Mouse (Mus musculus) liver, embryonic 15.5 days (tissue): ENCODE results near the gene Gda. TPM values are rescaled to one million over a fixed set of nuclear protein-coding genes. Genes with fewer than 3 reads are reported as not detected.

Experiments used
- ATAC-seq: fragments of 200-750 bp; cut with Nextera tagmentation; 2 replicates; pipeline ENCODE4 v1.8.0; 2017; ENCODE audit warnings: moderate number of reproducible peaks, mild to moderate bottlenecking, moderate library complexity; ENCODE audit not compliant: insufficient read depth
- H3K27ac ChIP-seq: fragments of 300-500 bp; sonication (generic); replicated peaks from 2 replicates; pipeline ENCODE4 v1.5.1; 2015; ENCODE audit warnings: mild to moderate bottlenecking, inconsistent platforms
- H3K27me3 ChIP-seq: fragments of 300-500 bp; sonication (generic); 2 replicates; pipeline ENCODE4 v1.6.1; 2015; ENCODE audit warnings: mild to moderate bottlenecking, inconsistent platforms
- H3K36me3 ChIP-seq: fragments of 300-500 bp; sonication (generic); replicated peaks from 2 replicates; pipeline ENCODE4 v1.6.1; 2015; ENCODE audit warnings: moderate library complexity, mild to moderate bottlenecking, inconsistent platforms
- H3K4me1 ChIP-seq: fragments of 300-500 bp; sonication (generic); replicated peaks from 2 replicates; pipeline ENCODE4 v1.6.1; 2015; ENCODE audit warnings: inconsistent platforms
- H3K4me2 ChIP-seq: fragments of 300-500 bp; sonication (generic); 2 replicates; pipeline ENCODE4 v1.6.1; 2015; ENCODE audit warnings: moderate library complexity, mild to moderate bottlenecking, inconsistent platforms
- H3K4me3 ChIP-seq: fragments of 300-500 bp; sonication (generic); replicated peaks from 2 replicates; pipeline ENCODE4 v1.5.1; 2015; ENCODE audit warnings: mild to moderate bottlenecking, inconsistent platforms
- H3K9ac ChIP-seq: fragments of 300-500 bp; sonication (generic); 2 replicates; pipeline ENCODE4 v1.6.1; 2015; ENCODE audit warnings: moderate library complexity, mild to moderate bottlenecking, inconsistent platforms
- H3K9me3 ChIP-seq: fragments of 300-500 bp; sonication (generic); replicated peaks from 2 replicates; pipeline ENCODE4 v1.6.1; 2016; ENCODE audit warnings: inconsistent platforms
- WGBS: fragments of 180-500 bp; shearing (Covaris S2); methylation state at CpG from one replicate; pipeline ENCODE4 v1.1.7; 2015; ENCODE audit warnings: mixed read lengths; ENCODE audit not compliant: insufficient replicate concordance; 5-methylcytosine and 5-hydroxymethylcytosine counted together
- polyA plus RNA-seq: library from polyadenylated mRNA; unstranded; fragments of >200 nt; fragmentation: Nextera tagmentation; extraction: Ambion mirVana; gene quantifications from 2 replicates; pipeline ENCODE4 v1.2.1, GENCODE M21; 2015

Gene Gda
- polyA plus RNA-seq, 1 experiment from 2014 or later, result 2.3 TPM

GRCm38 (mm10) chr19:21397994-21398393 lies 75.3 kb downstream of the Gda start:
- H3K27ac ChIP-seq, result no peak overlapping the region
- H3K27me3 ChIP-seq, result no peaks in the 10 kb centered on the region
- no peaks in the 10 kb centered on the region for H3K9me3 ChIP-seq
- no peaks in the 10 kb centered on the region for H3K36me3 ChIP-seq
- H3K9ac ChIP-seq, result no peak overlapping the region
- no peak for ATAC-seq
- H3K4me2 ChIP-seq, result no peak overlapping the region
- no peak overlapping the region for H3K4me3 ChIP-seq
- H3K4me1 ChIP-seq, result no peaks in the 10 kb centered on the region

- 69% methylated on average over 7 of the region's 7 CpGs for WGBS
- Histone ChIP-seq H3K27ac (no peak overlapping the region), H3K36me3 (no peaks in the 10 kb centered on the region), H3K4me3 (no peak overlapping the region), H3K27me3 (no peaks in the 10 kb centered on the region), H3K9ac (no peak overlapping the region), H3K9me3 (no peaks in the 10 kb centered on the region), H3K4me2 (no peak overlapping the region), H3K4me1 (no peaks in the 10 kb centered on the region)
- no peak for ATAC-seq
These were observed 76.9 kb downstream of the Gda start for GRCm38 (mm10) chr19:21396364-21396763.

- H3K4me2 ChIP-seq, result no peak overlapping the region
- no peak overlapping the region for H3K9ac ChIP-seq
- H3K27ac ChIP-seq, result no peak overlapping the region
- WGBS, result 66% methylated on average over 7 of the region's 7 CpGs
- no peak overlapping the region for H3K4me3 ChIP-seq
- no peak for ATAC-seq
- H3K4me1 ChIP-seq, result no peaks in the 10 kb centered on the region
- no peaks in the 10 kb centered on the region for H3K36me3 ChIP-seq
- no peaks in the 10 kb centered on the region for H3K9me3 ChIP-seq
- no peaks in the 10 kb centered on the region for H3K27me3 ChIP-seq
These were observed 82.3 kb downstream of the Gda start for GRCm38 (mm10) chr19:21390904-21391303.

GRCm38 (mm10) chr19:21386842-21387241 lies 86.4 kb downstream of the Gda start:
- 27% methylated on average over 2 of the region's 2 CpGs for WGBS
- Histone ChIP-seq H3K9me3 (no peaks in the 10 kb centered on the region), H3K4me3 (no peak overlapping the region), H3K4me2 (no peak overlapping the region), H3K9ac (no peak overlapping the region), H3K27me3 (no peaks in the 10 kb centered on the region), H3K36me3 (no peaks in the 10 kb centered on the region), H3K27ac (no peak overlapping the region), H3K4me1 (no peaks in the 10 kb centered on the region)
- no peak for ATAC-seq

GRCm38 (mm10) chr19:21384231-21384630 lies 89.0 kb downstream of the Gda start:
- Histone ChIP-seq H3K9ac (no peak overlapping the region), H3K4me3 (no peak overlapping the region), H3K27me3 (no peaks in the 10 kb centered on the region), H3K36me3 (no peaks in the 10 kb centered on the region), H3K4me2 (no peak overlapping the region), H3K4me1 (no peaks in the 10 kb centered on the region), H3K27ac (no peak overlapping the region), H3K9me3 (no peaks in the 10 kb centered on the region)
- ATAC-seq, result no peak
- 47% methylated on average over 3 of the region's 3 CpGs for WGBS

GRCm38 (mm10) chr19:21383491-21384226 lies 89.6 kb downstream of the Gda start:
- no peak overlapping the region for H3K4me3 ChIP-seq
- H3K27ac ChIP-seq, result no peak overlapping the region
- no peak overlapping the region for H3K9ac ChIP-seq
- WGBS, result 47% methylated on average over 6 of the region's 6 CpGs
- no peaks in the 10 kb centered on the region for H3K4me1 ChIP-seq
- no peaks in the 10 kb centered on the region for H3K9me3 ChIP-seq
- ATAC-seq, result no peak
- no peaks in the 10 kb centered on the region for H3K36me3 ChIP-seq
- H3K4me2 ChIP-seq, result no peak overlapping the region
- H3K27me3 ChIP-seq, result no peaks in the 10 kb centered on the region

GRCm38 (mm10) chr19:21381696-21382095 lies 91.5 kb downstream of the Gda start:
- H3K9ac ChIP-seq, result no peak overlapping the region
- no peaks in the 10 kb centered on the region for H3K9me3 ChIP-seq
- H3K4me1 ChIP-seq, result no peaks in the 10 kb centered on the region
- WGBS, result 39% methylated on average over 2 of the region's 2 CpGs
- no peak overlapping the region for H3K27ac ChIP-seq
- ATAC-seq, result no peak
- H3K4me2 ChIP-seq, result no peak overlapping the region
- H3K27me3 ChIP-seq, result no peaks in the 10 kb centered on the region
- H3K36me3 ChIP-seq, result no peaks in the 10 kb centered on the region
- no peak overlapping the region for H3K4me3 ChIP-seq

GRCm38 (mm10) chr19:21379195-21379594 lies 94.0 kb downstream of the Gda start:
- no peak for ATAC-seq
- Histone ChIP-seq H3K27ac (no peak overlapping the region), H3K4me1 (no peaks in the 10 kb centered on the region), H3K4me2 (no peak overlapping the region), H3K27me3 (no peaks in the 10 kb centered on the region), H3K9ac (no peak overlapping the region), H3K4me3 (no peak overlapping the region), H3K36me3 (no peaks in the 10 kb centered on the region), H3K9me3 (no peaks in the 10 kb centered on the region)
- WGBS, result 73% methylated on average over 5 of the region's 5 CpGs

- 47% methylated on average over 4 of the region's 4 CpGs for WGBS
- Histone ChIP-seq H3K36me3 (no peaks in the 10 kb centered on the region), H3K9me3 (no peaks in the 10 kb centered on the region), H3K27ac (no peak overlapping the region), H3K9ac (no peak overlapping the region), H3K27me3 (no peaks in the 10 kb centered on the region), H3K4me3 (no peak overlapping the region), H3K4me1 (no peaks in the 10 kb centered on the region), H3K4me2 (no peak overlapping the region)
- peak; percentile 44; the same call in 1 of the 2 replicates for ATAC-seq
These were observed 96.6 kb downstream of the Gda start for GRCm38 (mm10) chr19:21376445-21377218.

GRCm38 (mm10) chr19:21373073-21373755 lies 100.0 kb downstream of the Gda start:
- H3K36me3 ChIP-seq, result no peaks in the 10 kb centered on the region
- 47% methylated on average over 11 of the region's 11 CpGs for WGBS
- no peaks in the 10 kb centered on the region for H3K9me3 ChIP-seq
- H3K27me3 ChIP-seq, result no peaks in the 10 kb centered on the region
- no peak overlapping the region for H3K4me3 ChIP-seq
- H3K27ac ChIP-seq, result no peak overlapping the region
- ATAC-seq, result no peak
- no peak overlapping the region for H3K4me2 ChIP-seq
- H3K4me1 ChIP-seq, result no peaks in the 10 kb centered on the region
- no peak overlapping the region for H3K9ac ChIP-seq

- H3K9ac ChIP-seq, result no peak overlapping the region
- ATAC-seq, result no peak
- WGBS, result 69% methylated on average over 12 of the region's 12 CpGs
These were observed 100.7 kb downstream of the Gda start for GRCm38 (mm10) chr19:21372395-21373072.

More at GRCm38 (mm10) chr19:21372395-21373072, 100.7 kb downstream of the Gda start:
- Histone ChIP-seq H3K4me2 (no peak overlapping the region), H3K4me3 (no peak overlapping the region), H3K4me1 (no peaks in the 10 kb centered on the region), H3K27me3 (no peaks in the 10 kb centered on the region), H3K36me3 (no peaks in the 10 kb centered on the region), H3K27ac (no peak overlapping the region), H3K9me3 (no peaks in the 10 kb centered on the region)
